1 mouse cellular context compared by ENCODE assay signal in genomic region chr15:102242404-102243228, GRCm38 (mm10).
TF ChIP-seq lines count a peak whose summit lies in the region.

No protein-coding gene starts in this region.

TF ChIP-seq in ES-E14, 5 proteins besides CTCF, POLR2A, EP300 and RAD21:
- TF ChIP-seq ZC3H11A (IDR thresholded peaks at IDR 0.05; ENCODE audit: borderline replicate concordance, low read depth, low read length) = no peak
- no peak for TF ChIP-seq HCFC1 (IDR thresholded peaks at IDR 0.05; ENCODE audit: borderline replicate concordance, insufficient read depth, low read length)
- no peak for TF ChIP-seq ZNF384 (IDR thresholded peaks at IDR 0.05; ENCODE audit: low read depth, low read length)
- no peak for TF ChIP-seq CHD2 (IDR thresholded peaks at IDR 0.05; ENCODE audit: low read depth, low read length)
- no peak for TF ChIP-seq MAFK (IDR thresholded peaks at IDR 0.05; ENCODE audit: insufficient read depth, low read depth, low read length)
